Mouse (Mus musculus) bone marrow macrophage, adult 2 months (primary cell): ENCODE data around the gene Ssh2. TPM values are rescaled to one million over a fixed set of nuclear protein-coding genes. Genes with fewer than 3 reads are reported as not detected.
A peak's percentile ranks its signal among the peaks of the same experiment; 100 is the strongest.
"Not testable (repeated sequence)": the region's sequence is repeated elsewhere in the genome, so short reads cannot be mapped to it uniquely, and the experiment has no call there.

Source experiments
- H3K27ac ChIP-seq: 2 replicates; pipeline ENCODE4 v1.5.1; 2012; ENCODE audit warnings: low read depth, low read length; ENCODE audit not compliant: insufficient read depth
- H3K4me1 ChIP-seq: 2 replicates; pipeline ENCODE4 v1.6.1; 2012; ENCODE audit warnings: low read length; ENCODE audit not compliant: control insufficient read depth, insufficient read depth
- H3K4me3 ChIP-seq: 2 replicates; pipeline ENCODE4 v1.5.1; 2012; ENCODE audit warnings: mild to moderate bottlenecking, low read length, moderate library complexity; ENCODE audit not compliant: insufficient read depth
- CTCF ChIP-seq: IDR thresholded peaks from 2 replicates; pipeline ENCODE4 v1.5.1; 2012; ENCODE audit warnings: low read depth, mild to moderate bottlenecking, low read length, moderate library complexity
- POLR2A ChIP-seq: IDR thresholded peaks from 2 replicates; pipeline ENCODE4 v1.6.1; 2012; ENCODE audit warnings: mild to moderate bottlenecking, low read depth, low read length, borderline replicate concordance
- polyA plus RNA-seq: library from polyadenylated mRNA; stranded (reverse); fragments of >200 nt; gene quantifications from 2 replicates; pipeline ENCODE4 v1.2.4, GENCODE M21; 2012; ENCODE audit not compliant: missing spikeins, insufficient read depth, insufficient read length

Ssh2 gene
- polyA plus RNA-seq, 1 experiment = 26.8 TPM

- TF ChIP-seq CTCF = no peak
- TF ChIP-seq POLR2A = no peak
- Histone ChIP-seq H3K4me3 (no peak overlapping the region), H3K27ac (no peak overlapping the region), H3K4me1 (0 out of 2 replicates have a peak, but pooled peaks cover 2% of the 10 kb centered on the region)
Observed at GRCm38 (mm10) chr11:77291447-77291846, 75.4 kb downstream of the Ssh2 start.

- not testable (repeated sequence) for H3K4me3 ChIP-seq, H3K4me1 ChIP-seq, H3K27ac ChIP-seq
Observed at GRCm38 (mm10) chr11:77293673-77294072, 77.6 kb downstream of the Ssh2 start.

- no peaks in the 10 kb centered on the region for H3K4me1 ChIP-seq
- H3K4me3 ChIP-seq = no peak overlapping the region
- no peak for TF ChIP-seq POLR2A
- no peak for TF ChIP-seq CTCF
- no peak overlapping the region for H3K27ac ChIP-seq
Observed at GRCm38 (mm10) chr11:77297246-77297645, 81.2 kb downstream of the Ssh2 start.

- no peak overlapping the region for H3K4me3 ChIP-seq
- H3K4me1 ChIP-seq = no peaks in the 10 kb centered on the region
- H3K27ac ChIP-seq = no peak overlapping the region
- TF ChIP-seq CTCF (no peak), POLR2A (no peak)
Observed at GRCm38 (mm10) chr11:77307205-77307604, 91.1 kb downstream of the Ssh2 start.

- no peak for TF ChIP-seq CTCF
- no peak for TF ChIP-seq POLR2A
- Histone ChIP-seq H3K4me1 (no peaks in the 10 kb centered on the region), H3K4me3 (no peak overlapping the region), H3K27ac (no peak overlapping the region)
Observed at GRCm38 (mm10) chr11:77308533-77308932, 92.4 kb downstream of the Ssh2 start.

- no peak for TF ChIP-seq POLR2A
- no peak for TF ChIP-seq CTCF
- Histone ChIP-seq H3K27ac (no peak overlapping the region), H3K4me1 (peaks cover 5% of the 10 kb centered on the region), H3K4me3 (no peak overlapping the region)
Observed at GRCm38 (mm10) chr11:77317721-77318477, 101.8 kb downstream of the Ssh2 start.

- TF ChIP-seq CTCF (no peak), POLR2A (no peak)
- Histone ChIP-seq H3K4me1 (peaks cover 5% of the 10 kb centered on the region), H3K4me3 (no peak overlapping the region), H3K27ac (peak overlapping the region; percentile 12; the same call in 1 of the 2 replicates)
Observed at GRCm38 (mm10) chr11:77318478-77319118, 102.5 kb downstream of the Ssh2 start.

GRCm38 (mm10) chr11:77321214-77321613 is 105.1 kb downstream of the Ssh2 start:
- TF ChIP-seq CTCF = no peak
- TF ChIP-seq POLR2A = no peak
- no peak overlapping the region for H3K27ac ChIP-seq
- H3K4me3 ChIP-seq = no peak overlapping the region
- H3K4me1 ChIP-seq = peaks cover 5% of the 10 kb centered on the region

- H3K27ac ChIP-seq = no peak overlapping the region
- no peak for TF ChIP-seq CTCF
- no peak for TF ChIP-seq POLR2A
- no peak overlapping the region for H3K4me3 ChIP-seq
- H3K4me1 ChIP-seq = peaks cover 6% of the 10 kb centered on the region
Observed at GRCm38 (mm10) chr11:77330529-77330928, 114.4 kb downstream of the Ssh2 start.

- TF ChIP-seq POLR2A (no peak), CTCF (no peak)
- Histone ChIP-seq H3K4me3 (no peak overlapping the region), H3K4me1 (peaks cover 21% of the 10 kb centered on the region), H3K27ac (no peak overlapping the region)
Observed at GRCm38 (mm10) chr11:77347273-77347672, 131.2 kb downstream of the Ssh2 start.
